Mouse (Mus musculus) cerebellum, adult 11 months (tissue): ENCODE measurements around the gene Uevld.
"Not testable (repeated sequence)": the region's sequence is repeated elsewhere in the genome, so short reads cannot be mapped to it uniquely, and the experiment has no call there.

Experiments used
- DNase-seq: peaks from one replicate; pipeline ENCODE4 v3.0.0; 2022

Gene Uevld

DNA sequence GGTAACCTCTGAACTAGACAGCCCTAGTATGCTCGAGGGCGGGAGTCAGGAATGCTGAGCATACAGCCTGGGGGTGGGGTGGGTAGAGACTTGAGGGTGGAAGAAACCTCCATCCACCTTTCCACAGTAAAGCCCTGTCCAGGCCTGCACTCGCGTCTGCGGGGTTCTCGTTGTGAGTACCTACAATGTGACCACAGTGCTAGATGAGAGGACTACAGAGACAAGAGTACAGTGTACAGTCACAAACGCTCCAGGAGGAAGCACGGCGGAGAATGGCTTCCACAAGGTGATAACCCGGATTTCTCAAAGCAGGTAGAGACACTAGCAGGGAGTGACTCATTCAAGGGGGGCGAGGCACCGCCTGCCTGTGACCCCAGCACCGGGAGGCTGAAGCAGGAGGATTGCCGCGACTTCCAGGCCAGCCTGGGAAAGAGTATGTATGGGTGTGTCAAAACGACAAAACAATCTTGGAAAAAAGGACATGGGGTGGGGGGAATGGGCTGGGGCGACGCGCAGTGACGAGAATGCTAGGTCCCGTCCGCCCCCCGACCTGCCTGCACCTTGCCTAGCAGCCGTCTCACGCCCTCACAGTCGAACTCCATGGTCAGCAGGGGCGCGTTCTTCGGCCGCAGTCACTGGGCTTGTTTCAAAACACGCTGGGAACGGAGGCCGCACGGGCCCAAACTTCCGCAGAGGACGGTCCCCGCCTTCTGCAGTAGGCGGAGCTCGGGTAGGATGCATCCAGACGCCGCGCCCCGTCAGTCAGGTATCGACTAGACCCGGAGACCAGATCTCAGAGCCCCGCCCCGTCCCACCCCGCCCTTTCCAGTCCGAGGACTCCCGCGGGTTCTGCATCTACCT lies at the start of gene Uevld:
Gene Uevld, minus strand, starts transcription at position 697 of the 861 bp plus-strand sequence.
- peak; percentile 94 for DNase-seq

DNA sequence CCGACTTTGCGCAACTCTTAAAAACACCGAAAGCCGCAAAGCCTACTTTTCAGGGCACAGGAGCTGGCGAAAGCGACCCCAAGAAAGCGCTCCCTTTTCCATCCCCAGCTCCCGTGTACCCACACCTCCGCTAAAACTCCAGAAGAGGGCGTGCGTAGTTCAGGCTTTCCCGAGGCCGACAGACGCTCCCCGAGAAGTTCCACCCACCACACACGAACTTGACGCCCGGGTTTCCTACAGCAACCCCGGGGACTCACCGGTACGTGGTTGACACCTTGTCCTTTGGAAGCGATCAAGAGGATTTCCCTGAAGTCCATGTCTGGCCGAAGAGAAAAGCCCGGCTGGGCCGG lies 49.5 kb upstream of the Uevld start:
- no peak for DNase-seq

DNA sequence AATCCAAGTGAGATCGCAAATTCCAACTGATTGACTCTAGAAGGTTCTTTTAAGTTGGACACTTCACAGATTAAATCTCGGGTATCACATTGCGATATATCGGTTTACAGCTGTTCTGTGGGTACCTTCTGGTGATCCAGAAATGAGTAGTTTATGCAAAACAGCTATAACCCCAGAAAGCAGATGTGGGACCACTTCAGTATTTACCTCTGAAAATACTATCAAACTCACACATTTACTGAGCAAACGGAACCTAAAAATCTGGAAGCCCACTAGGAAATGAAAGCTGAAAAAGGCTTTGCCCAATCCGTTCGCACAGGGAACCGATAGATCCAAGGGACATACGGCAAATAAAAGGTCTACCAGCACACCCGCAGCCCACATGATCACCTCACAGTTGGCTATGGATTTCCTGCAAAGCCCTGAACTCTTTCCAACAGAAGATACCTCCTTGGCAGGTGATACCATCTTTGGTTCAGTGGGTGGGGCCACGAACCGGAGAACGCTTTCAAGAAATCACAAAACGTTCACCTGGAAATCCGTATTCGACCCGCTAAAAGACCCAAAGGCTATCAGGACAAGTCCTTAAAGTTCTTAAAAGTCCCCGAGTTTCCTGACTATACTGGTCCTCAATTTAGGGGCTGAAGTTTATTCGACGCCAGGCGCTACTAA lies 48.9 kb upstream of the Uevld start:
- DNase-seq = peak; percentile 41

DNA sequence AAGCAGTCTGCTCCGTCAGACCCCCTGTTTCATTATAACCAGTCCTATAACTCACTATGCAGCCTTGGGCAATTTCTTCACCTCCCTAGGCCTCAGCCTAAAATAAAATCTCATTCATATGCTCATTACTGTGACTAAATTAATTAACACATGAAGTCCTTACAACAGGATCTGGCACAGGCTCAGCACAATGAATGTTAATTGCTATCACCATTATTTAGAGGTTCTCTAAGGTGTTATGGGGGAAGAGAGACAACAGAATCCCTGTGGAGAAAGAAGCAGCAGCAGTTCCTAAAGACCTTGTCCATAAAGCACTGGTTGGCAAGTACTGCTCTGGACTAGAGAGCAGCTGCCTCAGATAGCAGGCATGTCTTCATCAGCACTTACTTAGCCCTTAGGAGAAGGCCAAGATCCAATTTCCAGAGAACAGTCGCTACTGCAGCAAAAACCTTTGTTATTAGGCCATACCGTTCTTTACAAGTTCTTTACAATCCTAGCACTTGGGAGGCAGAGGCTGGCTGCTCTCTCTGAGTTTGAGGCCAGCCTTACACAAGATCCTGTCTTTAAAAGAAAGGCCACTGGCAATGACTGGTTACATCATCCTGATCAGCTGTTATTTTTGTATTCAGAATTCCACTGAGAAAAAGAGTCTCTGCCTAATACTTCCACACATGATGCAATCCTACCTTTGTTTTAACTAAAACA lies 45.2 kb upstream of the Uevld start:
- DNase-seq = no peak

DNA sequence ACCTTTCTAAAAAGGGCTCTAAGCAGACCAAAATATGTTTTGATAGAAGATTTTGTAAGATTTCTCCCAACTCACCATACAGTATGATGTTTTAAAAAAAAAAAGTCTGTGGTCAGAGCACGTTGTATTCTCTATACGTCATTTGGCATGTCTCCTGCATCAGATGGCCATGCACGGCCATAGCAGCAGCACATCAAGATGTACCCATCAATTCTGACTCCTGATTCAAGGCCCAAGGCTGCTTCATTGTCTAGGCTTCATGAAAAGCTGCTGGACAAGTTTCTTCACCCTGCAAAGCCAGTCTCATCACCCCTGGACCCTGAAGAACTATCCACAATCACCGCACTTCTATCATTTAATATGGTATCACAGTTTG lies 43.6 kb upstream of the Uevld start:
- DNase-seq = no peak

DNA sequence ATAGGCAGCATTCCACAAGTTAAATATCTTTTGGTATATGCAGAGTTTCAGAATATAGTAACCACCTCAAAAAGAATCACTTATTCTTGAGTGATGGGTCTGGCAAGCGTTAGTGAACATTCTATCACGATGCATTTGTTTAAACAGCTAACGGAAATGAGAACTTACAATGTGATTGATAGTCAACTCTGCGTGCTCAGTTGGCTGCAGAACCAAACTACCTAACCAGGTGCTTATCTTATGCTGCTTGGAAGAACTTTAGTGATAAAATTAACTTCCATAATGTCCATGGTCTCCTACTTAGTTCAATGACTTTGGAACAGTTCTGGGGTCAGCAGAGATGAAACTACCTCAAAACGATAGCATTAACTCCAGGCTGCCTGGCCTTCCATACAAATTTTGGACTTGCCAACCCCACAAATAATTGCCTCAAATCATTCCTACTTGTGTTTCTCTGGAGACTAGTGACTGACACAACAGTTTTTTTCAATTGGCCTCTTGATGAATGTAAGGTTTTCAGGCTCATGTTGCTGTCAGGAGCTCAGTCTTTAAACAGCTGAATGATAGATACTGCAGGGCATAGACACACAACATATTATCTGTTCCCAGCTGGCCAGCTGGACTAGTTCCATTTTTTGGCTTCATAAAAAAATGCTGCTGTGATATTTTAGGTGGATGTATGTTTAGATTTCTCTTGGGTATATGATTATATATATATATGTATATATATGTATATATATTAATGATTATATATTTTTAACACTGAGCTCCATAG lies 43.0 kb upstream of the Uevld start:
- DNase-seq = no peak

DNA sequence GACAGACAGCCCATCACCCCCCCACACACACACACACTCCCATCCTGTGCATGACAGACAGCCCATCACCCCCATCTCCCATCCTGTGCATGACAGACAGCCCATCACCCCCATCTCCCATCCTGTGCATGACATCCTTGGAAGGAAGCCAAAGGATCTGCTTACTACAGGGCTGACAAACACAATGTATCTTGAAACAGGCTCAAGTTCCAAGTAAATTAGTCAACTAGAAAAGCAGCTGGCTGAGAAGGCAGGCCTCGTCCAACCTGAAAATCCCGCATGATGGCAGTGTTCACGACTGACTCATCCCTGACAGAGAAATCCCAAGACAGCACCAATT lies 42.3 kb upstream of the Uevld start:
- DNase-seq = no peak

DNA sequence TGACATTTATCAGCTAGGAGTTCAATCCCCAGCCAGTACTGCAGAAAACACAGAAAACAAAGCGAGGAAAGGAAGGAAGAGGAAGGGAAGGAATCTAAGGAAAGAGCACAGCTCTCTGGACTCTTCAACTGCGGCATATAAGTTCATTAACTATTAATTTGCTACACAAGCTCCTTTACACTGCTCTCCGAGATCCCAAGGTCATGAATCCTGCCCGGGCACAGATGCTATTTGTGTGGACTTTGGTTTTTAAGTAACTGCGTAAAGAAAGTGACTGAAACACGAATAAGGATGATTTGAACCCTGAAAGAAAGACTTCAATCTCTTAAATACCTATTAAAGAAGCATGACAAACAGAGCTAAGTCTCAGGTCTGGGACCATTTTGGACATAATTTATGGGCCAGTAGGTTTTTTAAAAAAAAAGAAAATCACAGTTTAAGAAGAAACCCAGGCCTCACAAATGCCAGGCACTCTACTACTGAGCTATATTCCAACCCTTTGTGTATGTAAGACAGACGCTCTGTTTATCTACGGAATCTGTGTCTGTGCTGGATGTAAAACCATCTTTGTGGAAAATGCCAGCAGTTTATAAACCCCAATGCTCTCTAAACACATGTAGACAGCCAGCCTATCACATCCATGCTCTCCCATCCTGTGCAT lies 41.8 kb upstream of the Uevld start:
- no peak for DNase-seq

DNA sequence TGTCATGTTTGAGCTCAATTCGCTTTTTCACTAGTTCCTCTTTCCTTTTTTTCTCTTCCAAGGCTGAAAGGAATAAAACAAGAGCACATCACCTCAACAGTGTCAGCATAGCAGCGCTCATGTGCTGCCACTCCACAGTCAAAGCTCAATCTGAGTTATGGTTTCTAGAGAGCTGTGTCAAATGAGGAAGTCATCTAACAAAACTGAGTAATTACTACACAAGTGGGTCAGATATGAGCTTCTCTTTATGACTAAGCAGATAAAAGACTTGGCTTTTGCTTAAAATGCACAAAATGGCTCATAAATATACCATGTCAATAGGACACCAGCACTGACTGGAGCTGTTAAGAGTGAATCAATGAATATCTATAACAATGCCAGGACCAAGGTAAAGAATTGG lies 40.6 kb upstream of the Uevld start:
- no peak for DNase-seq

DNA sequence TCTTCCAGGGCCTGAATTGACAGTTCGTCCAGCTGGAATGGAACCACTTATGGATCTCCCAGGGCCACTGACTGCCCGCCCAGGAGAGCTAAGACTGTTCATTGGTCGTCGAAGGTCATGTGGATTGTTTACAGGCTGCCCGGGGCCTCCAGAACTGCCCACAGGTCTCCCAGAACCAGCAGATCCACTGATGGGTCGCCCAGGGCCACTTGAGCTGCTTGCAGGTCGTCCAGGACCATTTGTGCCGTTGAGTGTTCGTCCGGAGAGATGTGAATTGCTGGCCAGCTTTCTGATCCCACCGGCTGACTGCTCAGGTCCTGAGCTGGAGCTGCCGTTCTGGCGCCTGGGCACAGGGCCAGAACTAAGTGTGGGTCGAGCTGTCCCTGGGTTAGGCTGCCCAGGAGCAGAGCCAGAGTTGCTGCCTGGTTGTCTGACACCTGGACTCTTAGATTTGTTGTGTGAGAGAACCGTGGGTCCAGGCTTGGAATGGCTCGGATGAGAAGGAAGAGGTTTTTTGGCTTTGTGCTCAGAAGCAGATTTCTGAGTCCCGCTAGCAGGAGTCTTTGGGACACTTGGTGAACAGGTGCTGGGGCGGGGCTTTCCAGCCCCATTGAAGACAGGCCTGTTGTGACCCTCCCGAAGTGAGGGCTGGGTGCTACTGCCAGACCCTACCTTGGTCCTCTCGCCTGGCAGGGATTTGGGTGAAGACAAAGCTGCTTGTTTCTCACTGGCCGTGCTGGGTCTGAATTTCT lies 39.5 kb upstream of the Uevld start:
- DNase-seq = peak; percentile 71

DNA sequence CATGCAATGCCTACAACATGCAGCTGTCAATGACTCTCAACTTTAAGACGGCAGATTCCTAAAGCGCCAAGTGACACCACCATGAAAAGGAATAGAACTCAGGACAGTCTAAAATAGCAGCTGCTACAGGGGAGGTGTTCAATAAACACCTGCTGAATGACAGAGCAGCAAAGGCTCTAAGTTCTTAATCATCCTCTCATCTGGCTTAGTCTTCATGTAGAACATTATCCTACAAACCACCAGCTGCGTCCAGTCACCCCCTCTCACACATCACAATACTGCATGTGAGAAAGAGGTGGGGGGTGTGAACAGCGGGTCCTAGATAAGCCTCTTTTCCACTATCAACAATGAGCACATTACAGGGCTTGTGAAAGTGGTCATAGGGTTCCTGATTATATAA lies 38.7 kb upstream of the Uevld start:
- DNase-seq = no peak

DNA sequence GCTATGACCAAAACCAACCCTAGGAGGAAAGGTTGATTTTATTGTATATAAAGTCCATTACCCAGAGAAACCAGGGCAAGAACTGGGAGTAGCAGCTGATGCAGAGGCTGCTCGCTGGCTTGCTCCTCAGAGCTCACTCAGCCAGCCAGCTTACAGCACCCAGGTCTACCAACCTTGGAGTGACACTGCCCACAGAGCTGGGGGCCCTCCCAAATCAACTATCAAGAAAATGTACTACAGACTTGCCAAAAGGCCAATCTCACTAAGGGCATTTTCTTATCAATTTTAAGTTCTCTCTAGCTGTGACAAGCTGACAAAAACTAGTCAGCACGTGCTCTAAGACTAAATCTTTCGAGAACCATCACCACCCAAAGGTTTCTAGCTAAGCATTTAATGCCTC lies 37.2 kb upstream of the Uevld start:
- DNase-seq = no peak

DNA sequence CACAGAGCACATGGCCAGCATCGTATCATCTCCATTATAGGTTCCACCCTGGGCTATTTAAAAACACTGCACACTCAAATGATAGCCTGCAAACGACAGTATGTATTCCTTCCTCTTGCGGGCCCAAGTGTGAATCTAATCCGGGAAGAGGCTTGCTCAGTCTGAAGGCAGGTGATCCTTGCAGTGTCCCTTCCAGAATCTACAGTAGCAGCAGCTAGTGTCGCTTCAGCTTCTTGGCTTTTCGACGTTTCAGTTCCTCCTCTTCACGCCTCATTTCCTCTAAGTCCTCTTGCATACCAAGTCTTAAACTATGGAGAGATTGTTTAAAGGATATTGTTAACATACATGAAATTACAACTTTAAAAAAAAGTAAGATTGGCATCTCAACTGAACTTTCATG lies 34.8 kb upstream of the Uevld start:
- DNase-seq = no peak

DNA sequence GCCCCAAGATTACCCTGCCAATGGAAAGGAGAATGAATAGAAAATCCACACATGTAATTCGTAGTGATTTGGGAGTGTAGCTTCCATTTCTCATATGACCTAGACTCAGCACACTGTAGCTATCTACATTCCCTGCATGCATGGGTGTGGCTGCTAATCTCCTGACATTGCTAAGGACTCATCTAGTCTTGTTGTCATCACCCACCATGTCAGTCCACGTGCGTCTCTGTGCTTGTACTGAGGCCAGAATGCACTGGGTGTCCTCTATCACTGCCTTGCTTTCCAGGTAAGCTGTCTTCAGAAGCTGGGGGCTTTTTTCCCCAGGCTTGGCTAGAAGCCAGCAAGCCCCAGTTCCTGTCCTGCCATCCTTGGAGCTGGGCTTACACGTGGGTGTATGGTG lies 31.1 kb upstream of the Uevld start:
- DNase-seq = not testable (repeated sequence)

DNA sequence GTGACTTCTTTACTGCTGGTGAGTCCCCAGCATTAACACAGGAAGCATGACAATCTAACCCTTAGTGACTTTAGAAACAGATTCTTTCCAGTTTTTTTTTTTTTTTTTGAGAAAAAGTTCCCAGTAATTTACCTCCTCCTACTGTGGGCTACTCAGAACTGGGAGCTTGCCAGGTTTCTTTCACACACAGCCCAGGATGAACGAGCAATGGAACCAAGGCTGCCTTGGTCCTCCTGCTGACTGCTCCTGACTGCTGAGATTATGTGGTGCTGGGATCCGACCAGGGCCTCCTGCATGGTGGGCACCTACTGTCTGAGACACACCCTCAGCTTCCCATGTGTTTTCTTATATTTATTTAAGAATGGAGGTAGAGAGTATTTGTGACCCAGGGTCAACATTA lies 28.7 kb upstream of the Uevld start:
- no peak for DNase-seq

DNA sequence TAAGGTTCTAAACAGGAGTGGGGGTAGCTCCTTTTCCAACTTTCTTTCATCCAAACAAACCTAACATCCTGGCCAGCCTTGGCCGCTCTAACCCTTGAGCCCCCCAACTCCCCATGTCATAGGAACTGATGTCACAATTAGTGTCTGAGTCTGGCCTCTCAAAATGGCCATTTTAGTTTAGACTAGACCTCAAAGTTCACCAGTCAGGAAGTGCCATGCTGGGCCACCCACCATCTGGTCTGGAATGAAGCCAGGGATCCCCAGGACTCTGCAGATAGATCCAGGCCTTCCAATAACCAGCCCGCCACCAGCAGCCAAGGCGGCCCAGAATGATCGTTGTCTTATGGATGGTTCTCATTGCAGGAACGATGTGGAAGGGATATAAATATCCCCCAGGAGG lies 28.3 kb upstream of the Uevld start:
- DNase-seq = peak; percentile 50

DNA sequence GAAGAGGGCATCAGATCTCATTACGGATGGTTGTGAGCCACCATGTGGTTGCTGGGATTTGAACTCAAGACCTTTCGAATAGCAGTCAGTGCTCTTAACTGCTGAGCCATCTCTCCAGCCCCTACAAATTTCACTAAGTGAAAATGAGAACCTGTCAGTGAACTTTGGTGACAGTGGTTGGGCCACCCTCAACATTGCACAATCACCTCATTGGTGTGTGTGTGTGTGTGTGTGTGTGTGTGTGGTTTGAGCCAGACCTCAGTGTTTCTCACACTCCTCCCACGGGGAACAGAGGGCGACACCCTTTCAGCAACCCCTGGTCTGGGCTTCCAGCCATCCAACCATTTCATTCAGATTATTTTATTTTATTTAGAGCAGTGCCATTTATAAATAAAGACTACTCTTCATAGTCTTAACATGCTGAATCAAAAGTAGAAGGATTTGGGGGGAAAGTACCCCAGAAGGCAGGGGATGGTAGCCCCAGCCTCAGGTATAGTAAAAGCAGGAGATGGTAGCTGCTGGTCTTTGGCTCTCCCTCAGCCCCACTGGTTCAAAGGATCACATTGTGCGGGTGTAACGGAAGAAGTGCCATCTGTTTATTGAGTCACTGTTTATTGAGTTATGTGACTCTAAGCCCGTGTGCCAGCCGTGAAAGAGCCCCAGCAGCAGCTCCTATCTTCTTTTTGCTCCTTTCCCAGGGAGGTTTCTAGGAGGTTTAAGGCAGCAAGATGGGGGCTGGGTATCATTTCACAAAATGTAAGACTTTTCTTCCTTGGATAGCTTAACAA lies 27.6 kb upstream of the Uevld start:
- no peak for DNase-seq

DNA sequence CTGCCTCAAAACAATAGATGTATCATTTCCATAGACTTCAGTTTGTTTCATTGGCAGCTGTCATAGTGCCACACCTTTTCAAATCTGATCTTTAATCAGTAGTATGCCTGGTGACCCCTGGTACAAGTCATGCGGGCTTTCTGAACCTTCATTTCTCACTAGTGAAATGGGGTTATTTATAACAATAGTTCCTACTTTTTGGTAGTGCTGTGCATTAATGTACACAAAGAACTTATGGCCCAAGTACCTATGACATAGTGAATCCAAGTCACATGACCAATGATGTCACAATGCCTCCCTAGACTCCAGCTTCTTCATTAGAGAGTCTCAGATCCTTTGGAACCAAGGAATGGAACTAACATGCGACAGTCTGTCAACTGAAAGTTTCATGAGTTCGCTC lies 25.0 kb upstream of the Uevld start, which contains the start of gene Gm9999:
Gene Gm9999, plus strand, starts transcription at position 301 of the 400 bp plus-strand sequence.
- no peak for DNase-seq

DNA sequence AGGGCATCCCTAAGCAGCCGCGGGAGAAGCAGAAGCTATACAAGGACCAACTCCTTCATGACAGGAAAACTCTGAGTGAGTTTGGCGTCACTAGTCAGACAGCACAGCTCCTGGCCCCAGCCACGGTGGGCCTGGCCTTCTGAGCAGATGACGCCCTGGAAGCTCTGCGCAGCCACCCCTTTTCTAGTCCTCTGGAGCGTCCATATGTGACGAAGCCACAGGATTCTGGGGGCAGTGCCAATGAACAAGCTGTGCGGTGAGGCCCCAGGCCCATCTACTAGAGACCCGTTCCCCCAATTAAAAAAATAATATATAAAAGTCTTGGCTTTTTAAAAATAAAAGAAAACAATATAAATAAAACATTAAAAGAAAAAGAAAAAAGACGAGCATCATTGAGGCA lies 17.1 kb upstream of the Uevld start:
- DNase-seq = no peak

DNA sequence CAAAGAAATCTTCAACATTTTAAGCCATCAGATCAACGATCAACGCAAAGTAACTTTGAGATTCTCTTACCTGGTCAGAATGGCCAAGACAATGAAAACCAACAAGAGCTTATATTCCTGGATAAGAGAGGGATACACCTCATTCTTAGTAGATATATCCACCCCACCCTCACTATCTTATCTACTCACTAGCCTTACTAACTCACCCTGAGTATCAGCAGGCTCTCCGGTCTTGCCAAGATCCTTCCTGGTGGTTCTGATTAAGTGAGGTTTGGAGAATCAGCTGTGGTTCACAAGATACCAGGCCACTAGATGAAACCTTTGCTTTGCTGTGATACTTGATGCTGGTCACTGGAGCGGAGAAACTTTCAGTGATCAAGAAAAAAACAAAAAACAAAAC lies 16.3 kb upstream of the Uevld start:
- no peak for DNase-seq

DNA sequence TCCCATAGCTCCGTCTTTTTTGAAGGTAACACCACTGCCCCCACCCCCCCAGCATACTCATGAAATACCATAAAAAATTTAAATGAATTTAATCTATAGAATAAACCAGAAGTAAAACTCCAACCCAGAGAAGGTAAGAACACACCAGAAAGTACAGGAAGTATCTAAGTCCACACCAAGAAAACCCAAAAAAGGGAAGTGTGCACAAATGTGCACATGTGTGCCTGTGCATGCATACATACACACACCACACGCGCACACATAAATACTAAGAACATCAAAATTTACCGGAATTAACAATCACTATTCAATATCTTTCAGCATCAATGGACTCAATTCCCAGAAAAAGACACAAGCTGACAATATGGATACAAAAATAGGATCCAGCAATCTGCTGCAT lies 11.6 kb upstream of the Uevld start:
- DNase-seq = no peak
